Mouse (Mus musculus) embryonic fibroblast, embryonic 13.5 days (primary cell): ENCODE results near the gene Sag.

Experiments
- CTCF ChIP-seq: IDR thresholded peaks from 2 replicates; pipeline ENCODE4 v1.5.1; 2011; ENCODE audit warnings: mild to moderate bottlenecking, control low read depth, low read length, moderate library complexity, borderline replicate concordance; ENCODE audit not compliant: insufficient read depth
- POLR2A ChIP-seq: IDR thresholded peaks from 2 replicates; pipeline ENCODE4 v1.6.1; 2011; ENCODE audit warnings: low read depth, mild to moderate bottlenecking, control low read depth, low read length, moderate library complexity

GRCm38 (mm10) chr1:87813681-87814080, 10.2 kb downstream of the Sag start:
- no peak for TF ChIP-seq POLR2A
- TF ChIP-seq CTCF: no peak
